ENCODE assay signal across 8 mouse cellular contexts in genomic region chr13:100744036-100744744, GRCm38 (mm10). TPM values are rescaled to one million over a fixed set of nuclear protein-coding genes. Genes with fewer than 3 reads are reported as not detected.
DNase-seq lines count a peak whose midpoint lies in the region; ATAC-seq lines count a peak whose summit lies in the region.

Gene Mrps36, minus strand, starts transcription at chr13:100744659.

- H3K4me3 ChIP-seq in forebrain, embryonic 11.5 days (ENCODE audit: low read depth, low read length): peak within 1 kb of the TSS; percentile 83
- peak within 1 kb of the TSS; percentile 86 for H3K4me3 ChIP-seq in heart, embryonic 16.5 days (ENCODE audit: low read length)
- peak within 1 kb of the TSS; percentile 83 for H3K4me3 ChIP-seq in liver, embryonic 15.5 days (replicated peaks)
- H3K4me3 ChIP-seq in neural tube, embryonic 12.5 days: peak within 1 kb of the TSS; percentile 85

- H3K27ac ChIP-seq in forebrain, embryonic 11.5 days (ENCODE audit: low read depth, low read length): peak within 1 kb of the TSS; percentile 89
- H3K27ac ChIP-seq in heart, embryonic 16.5 days (ENCODE audit: low read length): peak within 1 kb of the TSS; percentile 99
- H3K27ac ChIP-seq in liver, embryonic 15.5 days (replicated peaks): peak within 1 kb of the TSS; percentile 92
- peak within 1 kb of the TSS; percentile 94 for H3K27ac ChIP-seq in neural tube, embryonic 12.5 days

- H3K4me1 ChIP-seq in forebrain, embryonic 11.5 days (replicated peaks; ENCODE audit: control insufficient read depth, insufficient read depth, low read length): 0 out of 2 replicates have a peak, but pooled peaks cover 2% of the 10 kb centered on the region
- peaks cover 10% of the 10 kb centered on the region for H3K4me1 ChIP-seq in heart, embryonic 16.5 days (ENCODE audit: control insufficient read depth, insufficient read depth, low read length)
- peaks cover 71% of the 10 kb centered on the region for H3K4me1 ChIP-seq in liver, embryonic 15.5 days (replicated peaks)
- peaks cover 5% of the 10 kb centered on the region; the same call in 1 of the 2 replicates for H3K4me1 ChIP-seq in neural tube, embryonic 12.5 days

- ATAC-seq in forebrain, embryonic 11.5 days (replicated peaks; ENCODE audit: low FRiP score): peak; percentile 97
- ATAC-seq in heart, embryonic 16.5 days (replicated peaks; ENCODE audit: extremely low read depth, insufficient read depth, low FRiP score): peak; percentile 95
- ATAC-seq in liver, embryonic 15.5 days (ENCODE audit: insufficient read depth): peak; percentile 91
- ATAC-seq in neural tube, embryonic 12.5 days (ENCODE audit: low FRiP score, low read depth): peak; percentile 97

- peak; percentile 74 to 81 for DNase-seq in CD8-positive naive resting alpha-beta T cell, adult 2 months (ENCODE audit: low read depth in 2 of 2, low spot score in 2 of 2)
- DNase-seq in c-Kit-positive CD71-negative TER-119-negative erythroid progenitor cells, embryonic 14.5 days (ENCODE audit: low read depth): peak; percentile 90
- DNase-seq in forebrain, embryonic 11.5 days (ENCODE audit: low spot score): peak; percentile 96
- peak; percentile 97 for DNase-seq in kidney, postnatal 36 days
- peak; percentile 88 for DNase-seq in telencephalon, adult 2 months (ENCODE audit: low read depth, low spot score)

- H3K4me2 ChIP-seq in forebrain, embryonic 11.5 days (ENCODE audit: low read depth, low read length, severe bottlenecking): peak within 1 kb of the TSS; percentile 74
- H3K4me2 ChIP-seq in heart, embryonic 16.5 days (ENCODE audit: low read depth, low read length): peak within 1 kb of the TSS; percentile 70
- H3K4me2 ChIP-seq in liver, embryonic 15.5 days: peak within 1 kb of the TSS; percentile 87
- H3K4me2 ChIP-seq in neural tube, embryonic 12.5 days (replicated peaks): peak within 1 kb of the TSS; percentile 60

- no peaks in the 10 kb centered on the region for H3K27me3 ChIP-seq in forebrain, embryonic 11.5 days (ENCODE audit: control insufficient read depth, insufficient read depth, low read length)
- no peaks in the 10 kb centered on the region for H3K27me3 ChIP-seq in heart, embryonic 16.5 days (ENCODE audit: control insufficient read depth, insufficient read depth, low read length)
- no peaks in the 10 kb centered on the region for H3K27me3 ChIP-seq in liver, embryonic 15.5 days
- H3K27me3 ChIP-seq in neural tube, embryonic 12.5 days (replicated peaks): no peaks in the 10 kb centered on the region

- H3K9me3 ChIP-seq in forebrain, embryonic 11.5 days (ENCODE audit: control insufficient read depth, low read length): no peaks in the 10 kb centered on the region
- no peaks in the 10 kb centered on the region for H3K9me3 ChIP-seq in heart, embryonic 16.5 days (replicated peaks; ENCODE audit: control insufficient read depth, low read length)
- no peaks in the 10 kb centered on the region for H3K9me3 ChIP-seq in liver, embryonic 15.5 days (replicated peaks)
- no peaks in the 10 kb centered on the region for H3K9me3 ChIP-seq in neural tube, embryonic 12.5 days

- no peaks in the 10 kb centered on the region for H3K36me3 ChIP-seq in forebrain, embryonic 11.5 days (ENCODE audit: control insufficient read depth, insufficient read depth, low read length)
- no peaks in the 10 kb centered on the region for H3K36me3 ChIP-seq in heart, embryonic 16.5 days (ENCODE audit: control insufficient read depth, insufficient read depth)
- H3K36me3 ChIP-seq in liver, embryonic 15.5 days (replicated peaks): peaks cover 12% of the 10 kb centered on the region
- H3K36me3 ChIP-seq in neural tube, embryonic 12.5 days: 0 out of 2 replicates have a peak, but pooled peaks cover 5% of the 10 kb centered on the region

- under 1% methylated on average over 52 of the region's 52 CpGs for WGBS in forebrain, embryonic 11.5 days
- WGBS in heart, embryonic 16.5 days: under 1% methylated on average over 52 of the region's 52 CpGs
- under 1% methylated on average over 52 of the region's 52 CpGs for WGBS in liver, embryonic 15.5 days (ENCODE audit: insufficient replicate concordance)
- under 1% methylated on average over 52 of the region's 52 CpGs for WGBS in neural tube, embryonic 12.5 days

- H3K9ac ChIP-seq in forebrain, embryonic 11.5 days (ENCODE audit: low read length): peak within 1 kb of the TSS; percentile 76
- peak within 1 kb of the TSS; percentile 93 for H3K9ac ChIP-seq in heart, embryonic 16.5 days (ENCODE audit: low read length)
- peak within 1 kb of the TSS; percentile 83 for H3K9ac ChIP-seq in liver, embryonic 15.5 days
- H3K9ac ChIP-seq in neural tube, embryonic 12.5 days: peak within 1 kb of the TSS; percentile 82

RNA-seq across cellular contexts. Expression of gene Mrps36, which starts in this region (rescaled TPM):
- polyA plus RNA-seq in forebrain, embryonic 11.5 days (2014; fragmentation: Nextera tagmentation; extraction: Ambion mirVana): 125 and 140 TPM in 2 replicates
- 246 and 254 TPM in 2 replicates for polyA plus RNA-seq in heart, embryonic 16.5 days (2015; fragmentation: Nextera tagmentation; extraction: Ambion mirVana)
- 83.5 and 107 TPM in 2 replicates for polyA plus RNA-seq in liver, embryonic 15.5 days (2015; fragmentation: Nextera tagmentation; extraction: Ambion mirVana)
- polyA plus RNA-seq in neural tube, embryonic 12.5 days (2016; fragmentation: Nextera tagmentation; extraction: Ambion mirVana): 135 and 144 TPM in 2 replicates

Comparison
In these comparisons a context has a peak if more than half of its experiments do, and no peak if none do; other contexts are left out.
1. Peak in every context shown above with its lines: DNase-seq, ATAC-seq, H3K4me3 ChIP-seq and H3K27ac ChIP-seq.